Mouse (Mus musculus) limb, embryonic 10.5 days (tissue): Measurements from ENCODE around the gene Fto. TPM values are rescaled to one million over a fixed set of nuclear protein-coding genes. Genes with fewer than 3 reads are reported as not detected.

Experiments
- DNase-seq: peaks from one replicate; pipeline ENCODE4 v3.0.0-alpha.2; 2017; ENCODE audit warnings: low spot score
- H3K27ac ChIP-seq: fragments of 300-500 bp; sonication (generic); 2 replicates; pipeline ENCODE4 v1.5.1; 2016; ENCODE audit warnings: mild to moderate bottlenecking
- H3K27me3 ChIP-seq: fragments of 300-500 bp; sonication (generic); 2 replicates; pipeline ENCODE4 v1.6.1; 2016; ENCODE audit warnings: low read depth, mild to moderate bottlenecking; ENCODE audit not compliant: poor library complexity, severe bottlenecking
- H3K36me3 ChIP-seq: fragments of 300-500 bp; sonication (generic); 2 replicates; pipeline ENCODE4 v1.6.1; 2016; ENCODE audit warnings: mild to moderate bottlenecking, moderate library complexity
- H3K4me1 ChIP-seq: fragments of 300-500 bp; sonication (generic); 2 replicates; pipeline ENCODE4 v1.6.1; 2016
- H3K4me3 ChIP-seq: fragments of 300-500 bp; sonication (generic); 2 replicates; pipeline ENCODE4 v1.5.1; 2016; ENCODE audit warnings: mild to moderate bottlenecking, moderate library complexity
- H3K9me3 ChIP-seq: fragments of 300-500 bp; sonication (generic); replicated peaks from 2 replicates; pipeline ENCODE4 v1.6.1; 2016; ENCODE audit warnings: mild to moderate bottlenecking
- WGBS: fragments of 180-500 bp; shearing (Covaris S2); methylation state at CpG from one replicate; pipeline ENCODE4 v1.1.7; 2016; 5-methylcytosine and 5-hydroxymethylcytosine counted together
- polyA plus RNA-seq: library from polyadenylated mRNA; unstranded; fragments of >200 nt; fragmentation: Nextera tagmentation; extraction: Ambion mirVana; gene quantifications from 2 replicates; pipeline ENCODE4 v1.2.1, GENCODE M21; 2016

The Fto gene
- polyA plus RNA-seq, 1 experiment from 2014 or later: 100 TPM

- H3K27ac ChIP-seq: no peak overlapping the region
- DNase-seq: no peak
- WGBS: 90% methylated on average over 3 of the region's 3 CpGs
- no peaks in the 10 kb centered on the region for H3K9me3 ChIP-seq
- H3K4me3 ChIP-seq: no peak overlapping the region
- H3K27me3 ChIP-seq: no peaks in the 10 kb centered on the region
- peaks cover 20% of the 10 kb centered on the region for H3K4me1 ChIP-seq
- H3K36me3 ChIP-seq: peaks cover 11% of the 10 kb centered on the region; the same call in 1 of the 2 replicates
These were observed 39.3 kb downstream of the Fto start for GRCm38 (mm10) chr8:91352598-91352997.

GRCm38 (mm10) chr8:91353062-91353461, 39.7 kb downstream of the Fto start:
- 84% methylated on average over 5 of the region's 5 CpGs for WGBS
- Histone ChIP-seq H3K4me1 (peaks cover 20% of the 10 kb centered on the region), H3K27me3 (no peaks in the 10 kb centered on the region), H3K27ac (no peak overlapping the region), H3K9me3 (no peaks in the 10 kb centered on the region), H3K4me3 (no peak overlapping the region), H3K36me3 (peaks cover 11% of the 10 kb centered on the region; the same call in 1 of the 2 replicates)
- no peak for DNase-seq

GRCm38 (mm10) chr8:91353907-91354306, 40.6 kb downstream of the Fto start:
- Histone ChIP-seq H3K27ac (no peak overlapping the region), H3K4me3 (no peak overlapping the region), H3K9me3 (no peaks in the 10 kb centered on the region), H3K4me1 (peaks cover 25% of the 10 kb centered on the region), H3K27me3 (no peaks in the 10 kb centered on the region), H3K36me3 (peaks cover 11% of the 10 kb centered on the region; the same call in 1 of the 2 replicates)
- 90% methylated on average over 4 of the region's 4 CpGs for WGBS
- no peak for DNase-seq

GRCm38 (mm10) chr8:91355301-91355905, 42.1 kb downstream of the Fto start:
- Histone ChIP-seq H3K27me3 (no peaks in the 10 kb centered on the region), H3K4me1 (peaks cover 32% of the 10 kb centered on the region), H3K9me3 (no peaks in the 10 kb centered on the region), H3K36me3 (peaks cover 2% of the 10 kb centered on the region; the same call in 1 of the 2 replicates), H3K4me3 (no peak overlapping the region), H3K27ac (no peak overlapping the region)
- 34% methylated on average over 10 of the region's 10 CpGs for WGBS
- DNase-seq: no peak

- Histone ChIP-seq H3K9me3 (no peaks in the 10 kb centered on the region), H3K27ac (no peak overlapping the region), H3K27me3 (no peaks in the 10 kb centered on the region), H3K4me1 (peaks cover 34% of the 10 kb centered on the region), H3K36me3 (no peaks in the 10 kb centered on the region), H3K4me3 (no peak overlapping the region)
- no peak for DNase-seq
- WGBS: 83% methylated on average over 11 of the region's 11 CpGs
These were observed 42.8 kb downstream of the Fto start for GRCm38 (mm10) chr8:91355956-91356699.

GRCm38 (mm10) chr8:91357493-91358014, 44.2 kb downstream of the Fto start:
- Histone ChIP-seq H3K4me1 (peaks cover 34% of the 10 kb centered on the region), H3K36me3 (no peaks in the 10 kb centered on the region), H3K9me3 (no peaks in the 10 kb centered on the region), H3K4me3 (no peak overlapping the region), H3K27ac (no peak overlapping the region), H3K27me3 (no peaks in the 10 kb centered on the region)
- WGBS: 92% methylated on average over 4 of the region's 4 CpGs
- no peak for DNase-seq

- no peak for DNase-seq
- no peak overlapping the region for H3K4me3 ChIP-seq
- H3K36me3 ChIP-seq: no peaks in the 10 kb centered on the region
- no peaks in the 10 kb centered on the region for H3K9me3 ChIP-seq
- H3K4me1 ChIP-seq: peaks cover 34% of the 10 kb centered on the region
- H3K27ac ChIP-seq: no peak overlapping the region
- 78% methylated on average over 5 of the region's 5 CpGs for WGBS
- H3K27me3 ChIP-seq: no peaks in the 10 kb centered on the region
These were observed 44.7 kb downstream of the Fto start for GRCm38 (mm10) chr8:91358016-91358415.

- 49% methylated on average over 9 of the region's 9 CpGs for WGBS
- no peak for DNase-seq
- Histone ChIP-seq H3K27ac (no peak overlapping the region), H3K27me3 (no peaks in the 10 kb centered on the region), H3K4me3 (no peak overlapping the region), H3K4me1 (peaks cover 33% of the 10 kb centered on the region), H3K36me3 (no peaks in the 10 kb centered on the region), H3K9me3 (no peaks in the 10 kb centered on the region)
These were observed 46.2 kb downstream of the Fto start for GRCm38 (mm10) chr8:91359511-91359910.

GRCm38 (mm10) chr8:91360644-91361357, 47.5 kb downstream of the Fto start:
- H3K36me3 ChIP-seq: no peaks in the 10 kb centered on the region
- no peak for DNase-seq
- H3K27me3 ChIP-seq: no peaks in the 10 kb centered on the region
- H3K4me1 ChIP-seq: peaks cover 23% of the 10 kb centered on the region
- H3K27ac ChIP-seq: no peak overlapping the region
- H3K4me3 ChIP-seq: no peak overlapping the region
- H3K9me3 ChIP-seq: no peaks in the 10 kb centered on the region
- WGBS: 83% methylated on average over 10 of the region's 10 CpGs

- WGBS: 88% methylated on average over 10 of the region's 10 CpGs
- no peaks in the 10 kb centered on the region for H3K9me3 ChIP-seq
- no peak overlapping the region for H3K27ac ChIP-seq
- no peak for DNase-seq
- H3K27me3 ChIP-seq: no peaks in the 10 kb centered on the region
- H3K4me1 ChIP-seq: peaks cover 22% of the 10 kb centered on the region
- H3K36me3 ChIP-seq: no peaks in the 10 kb centered on the region
- H3K4me3 ChIP-seq: no peak overlapping the region
These were observed 50.0 kb downstream of the Fto start for GRCm38 (mm10) chr8:91363272-91363860.

GRCm38 (mm10) chr8:91364216-91364615, 50.9 kb downstream of the Fto start:
- DNase-seq: no peak
- no peaks in the 10 kb centered on the region for H3K27me3 ChIP-seq
- H3K4me3 ChIP-seq: no peak overlapping the region
- no peak overlapping the region for H3K27ac ChIP-seq
- H3K9me3 ChIP-seq: no peaks in the 10 kb centered on the region
- whole genome bisulfite sequencing: 84% methylated on average over 6 of the region's 6 CpGs
- no peaks in the 10 kb centered on the region for H3K36me3 ChIP-seq
- H3K4me1 ChIP-seq: peaks cover 17% of the 10 kb centered on the region

- DNase-seq: no peak
- H3K36me3 ChIP-seq: no peaks in the 10 kb centered on the region
- no peak overlapping the region for H3K27ac ChIP-seq
- H3K27me3 ChIP-seq: no peaks in the 10 kb centered on the region
- no peaks in the 10 kb centered on the region for H3K9me3 ChIP-seq
- H3K4me1 ChIP-seq: peaks cover 8% of the 10 kb centered on the region
- H3K4me3 ChIP-seq: no peak overlapping the region
These were observed 52.5 kb downstream of the Fto start for GRCm38 (mm10) chr8:91365804-91366203.
